Mouse (Mus musculus): ENCODE results near the gene Fam168a. TPM values are rescaled to one million over a fixed set of nuclear protein-coding genes. Genes with fewer than 3 reads are reported as not detected.

Gene Fam168a
- polyA plus RNA-seq, 1 experiment from 2014 or later: 97.8 TPM

- peaks cover 12% of the 10 kb centered on the region; the same call in 1 of the 2 replicates for H3K4me1 ChIP-seq (replicated peaks)
- H3K4me2 ChIP-seq: no peak overlapping the region
- peak overlapping the region; percentile 52; the same call in 1 of the 2 replicates for H3K27ac ChIP-seq (replicated peaks)
- peak; percentile 32; the same call in 1 of the 2 replicates for ATAC-seq (ENCODE audit: low read depth)
- 0 out of 2 replicates have a peak, but pooled peaks cover 2% of the 10 kb centered on the region for H3K36me3 ChIP-seq
- 69% methylated on average over 7 of the region's 7 CpGs for WGBS
- no peak overlapping the region for H3K9ac ChIP-seq
- no peaks in the 10 kb centered on the region for H3K27me3 ChIP-seq
- no peak overlapping the region for H3K4me3 ChIP-seq
- 0 out of 2 replicates have a peak, but pooled peaks cover 8% of the 10 kb centered on the region for H3K9me3 ChIP-seq
Observed at GRCm38 (mm10) chr7:100758718-100759117, 52.3 kb downstream of the Fam168a start.

- Histone ChIP-seq H3K36me3 (0 out of 2 replicates have a peak, but pooled peaks cover 2% of the 10 kb centered on the region), H3K4me2 (no peak overlapping the region), H3K9me3 (no peaks in the 10 kb centered on the region), H3K4me1 (replicated peaks) (peaks cover 20% of the 10 kb centered on the region; the same call in 1 of the 2 replicates), H3K27me3 (no peaks in the 10 kb centered on the region), H3K9ac (no peak overlapping the region), H3K27ac (replicated peaks) (no peak overlapping the region), H3K4me3 (no peak overlapping the region)
- no peak for ATAC-seq (ENCODE audit: low read depth)
Observed at GRCm38 (mm10) chr7:100762726-100763125, 56.3 kb downstream of the Fam168a start.

- Histone ChIP-seq H3K4me1 (replicated peaks) (0 out of 2 replicates have a peak, but pooled peaks cover 12% of the 10 kb centered on the region), H3K27me3 (no peaks in the 10 kb centered on the region), H3K27ac (replicated peaks) (no peak overlapping the region), H3K36me3 (peaks cover 4% of the 10 kb centered on the region; the same call in 1 of the 2 replicates), H3K9ac (no peak overlapping the region), H3K9me3 (no peaks in the 10 kb centered on the region), H3K4me3 (no peak overlapping the region), H3K4me2 (no peak overlapping the region)
- 38% methylated on average over 3 of the region's 3 CpGs for WGBS
- no peak for ATAC-seq (ENCODE audit: low read depth)
Observed at GRCm38 (mm10) chr7:100767568-100767967, 61.1 kb downstream of the Fam168a start.

DNA sequence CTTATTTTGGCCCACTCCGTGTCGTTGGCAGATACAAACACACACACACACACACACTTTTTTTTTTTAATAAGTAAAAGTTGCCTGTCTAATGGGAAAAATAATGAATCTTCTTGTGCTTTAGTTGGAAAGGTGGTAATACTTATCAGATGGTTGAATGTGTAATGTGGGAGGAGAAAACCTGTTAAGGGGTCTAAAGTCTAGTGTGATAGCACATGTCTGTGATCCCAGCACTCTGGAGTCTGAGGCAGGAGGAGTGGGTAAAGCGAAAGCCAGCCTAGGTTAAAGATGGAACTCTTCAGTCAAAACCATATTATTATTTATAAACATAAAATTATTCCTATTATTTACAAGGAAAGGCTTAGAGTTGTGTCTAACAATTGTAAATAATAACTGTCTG, 61.6 kb downstream of the Fam168a start:
- H3K27me3 ChIP-seq: no peaks in the 10 kb centered on the region
- H3K36me3 ChIP-seq: peaks cover 4% of the 10 kb centered on the region; the same call in 1 of the 2 replicates
- 94% methylated on average over 3 of the region's 3 CpGs for WGBS
- 0 out of 2 replicates have a peak, but pooled peaks cover 8% of the 10 kb centered on the region for H3K4me1 ChIP-seq (replicated peaks)
- no peak overlapping the region for H3K9ac ChIP-seq
- H3K4me2 ChIP-seq: no peak overlapping the region
- no peak overlapping the region for H3K4me3 ChIP-seq
- H3K9me3 ChIP-seq: no peaks in the 10 kb centered on the region
- ATAC-seq (ENCODE audit: low read depth): no peak
- H3K27ac ChIP-seq (replicated peaks): no peak overlapping the region

GRCm38 (mm10) chr7:100769534-100770083, 63.2 kb downstream of the Fam168a start:
- no peaks in the 10 kb centered on the region for H3K9me3 ChIP-seq
- no peak overlapping the region for H3K4me2 ChIP-seq
- H3K4me3 ChIP-seq: no peak overlapping the region
- H3K36me3 ChIP-seq: peaks cover 7% of the 10 kb centered on the region
- no peak overlapping the region for H3K9ac ChIP-seq
- H3K27ac ChIP-seq (replicated peaks): no peak overlapping the region
- 0 out of 2 replicates have a peak, but pooled peaks cover 7% of the 10 kb centered on the region for H3K4me1 ChIP-seq (replicated peaks)
- H3K27me3 ChIP-seq: no peaks in the 10 kb centered on the region
- 90% methylated on average over 7 of the region's 7 CpGs for WGBS
- ATAC-seq (ENCODE audit: low read depth): no peak

DNA sequence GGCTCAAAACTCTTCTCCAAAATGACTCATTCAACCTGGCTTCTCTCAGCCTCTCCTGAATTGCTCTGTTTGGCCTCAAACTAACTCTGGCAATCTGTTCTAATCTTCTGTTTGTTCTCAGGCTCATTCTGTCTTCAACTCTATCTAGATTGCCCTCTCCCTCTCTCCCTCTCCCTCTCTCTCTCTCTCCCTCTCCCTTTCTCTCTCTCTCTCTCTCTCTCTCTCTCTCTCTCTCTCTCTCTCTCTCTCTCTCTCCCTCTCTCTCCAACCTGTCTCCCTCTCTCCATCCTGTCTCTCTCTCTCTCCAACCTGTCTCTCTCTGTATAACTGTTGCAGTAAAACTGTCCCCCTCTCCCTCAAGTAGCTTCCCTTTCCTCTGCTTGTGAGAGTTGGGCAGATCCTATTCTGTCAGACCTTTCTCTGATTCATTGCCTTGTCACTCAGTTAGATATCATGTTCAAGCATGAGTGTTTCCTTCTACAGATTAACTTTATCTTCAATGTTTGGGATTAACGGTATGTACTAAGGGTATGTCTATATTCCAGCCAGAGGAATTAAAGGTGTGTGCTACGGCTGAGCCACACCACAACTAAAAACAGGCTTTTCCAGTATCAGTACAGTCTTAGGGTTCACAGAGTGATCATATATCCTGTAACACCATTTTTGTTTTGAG, 64.4 kb downstream of the Fam168a start:
- Histone ChIP-seq H3K36me3 (peaks cover 7% of the 10 kb centered on the region), H3K27me3 (no peaks in the 10 kb centered on the region), H3K9ac (no peak overlapping the region), H3K27ac (replicated peaks) (no peak overlapping the region), H3K4me2 (no peak overlapping the region), H3K4me3 (no peak overlapping the region), H3K9me3 (no peaks in the 10 kb centered on the region), H3K4me1 (replicated peaks) (0 out of 2 replicates have a peak, but pooled peaks cover 7% of the 10 kb centered on the region)
- 95% methylated on average over 2 of the region's 2 CpGs for WGBS
- ATAC-seq (ENCODE audit: low read depth): no peak

DNA sequence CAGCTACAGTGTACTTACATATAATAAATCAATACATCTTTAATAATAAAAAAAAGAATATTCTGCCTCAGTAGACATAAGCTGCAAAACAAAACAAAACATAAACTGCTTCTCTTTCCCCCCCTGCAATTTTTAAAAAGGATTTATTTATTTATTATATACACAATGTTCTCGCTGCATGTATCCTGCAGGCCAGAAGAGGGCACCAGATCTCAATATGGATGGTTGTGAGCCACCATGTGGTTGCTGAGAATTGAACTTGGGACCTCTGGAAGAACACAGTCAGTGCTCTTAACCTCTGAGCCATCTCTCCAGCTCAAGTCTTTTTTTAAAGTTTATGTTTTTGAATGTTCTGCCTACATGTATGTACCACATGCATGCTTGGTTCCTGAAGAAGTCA, 67.8 kb downstream of the Fam168a start:
- Histone ChIP-seq H3K9me3 (no peaks in the 10 kb centered on the region), H3K4me1 (replicated peaks) (no peaks in the 10 kb centered on the region), H3K4me3 (no peak overlapping the region), H3K36me3 (peaks cover 7% of the 10 kb centered on the region), H3K27ac (replicated peaks) (no peak overlapping the region), H3K27me3 (no peaks in the 10 kb centered on the region), H3K4me2 (no peak overlapping the region), H3K9ac (no peak overlapping the region)
- 97% methylated on average over 1 of the region's 1 CpGs for WGBS
- ATAC-seq (ENCODE audit: low read depth): no peak

- Histone ChIP-seq H3K9ac (no peak overlapping the region), H3K36me3 (peaks cover 7% of the 10 kb centered on the region; the same call in 1 of the 2 replicates), H3K9me3 (no peaks in the 10 kb centered on the region), H3K27ac (replicated peaks) (no peak overlapping the region), H3K27me3 (no peaks in the 10 kb centered on the region), H3K4me1 (replicated peaks) (no peaks in the 10 kb centered on the region), H3K4me2 (no peak overlapping the region), H3K4me3 (no peak overlapping the region)
- 94% methylated on average over 1 of the region's 1 CpGs for WGBS
- no peak for ATAC-seq (ENCODE audit: low read depth)
Observed at GRCm38 (mm10) chr7:100775810-100776209, 69.4 kb downstream of the Fam168a start.

- no peak overlapping the region for H3K9ac ChIP-seq
- H3K4me3 ChIP-seq: no peak overlapping the region
- peaks cover 4% of the 10 kb centered on the region; the same call in 1 of the 2 replicates for H3K36me3 ChIP-seq
- 90% methylated on average over 7 of the region's 7 CpGs for WGBS
- no peak overlapping the region for H3K27ac ChIP-seq (replicated peaks)
- no peaks in the 10 kb centered on the region for H3K27me3 ChIP-seq
- H3K4me2 ChIP-seq: no peak overlapping the region
- H3K4me1 ChIP-seq (replicated peaks): peaks cover 10% of the 10 kb centered on the region
- H3K9me3 ChIP-seq: no peaks in the 10 kb centered on the region
- no peak for ATAC-seq (ENCODE audit: low read depth)
Observed at GRCm38 (mm10) chr7:100780192-100780591, 73.8 kb downstream of the Fam168a start.

DNA sequence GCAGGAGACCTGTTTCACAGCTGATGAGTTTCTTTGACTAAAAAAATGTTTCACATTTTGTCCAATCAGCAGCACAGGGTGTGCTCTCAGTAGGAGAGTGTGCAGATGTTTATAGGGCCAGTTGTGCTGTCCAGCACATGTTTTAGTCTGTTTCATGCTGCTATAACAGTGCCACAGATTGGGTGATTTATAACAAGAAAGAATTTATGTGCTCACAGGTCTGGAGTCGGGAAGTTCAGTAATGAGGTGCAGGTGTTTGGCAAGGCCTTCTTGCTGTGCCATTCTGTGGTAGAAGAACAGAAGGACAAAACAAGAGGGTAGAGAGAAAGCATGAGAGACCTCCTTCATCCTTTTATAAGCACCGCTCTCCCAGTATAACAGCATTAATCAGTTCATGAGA, 78.2 kb downstream of the Fam168a start:
- ATAC-seq (ENCODE audit: low read depth): no peak
- no peak overlapping the region for H3K27ac ChIP-seq (replicated peaks)
- peaks cover 21% of the 10 kb centered on the region for H3K4me1 ChIP-seq (replicated peaks)
- no peak overlapping the region for H3K4me2 ChIP-seq
- H3K27me3 ChIP-seq: no peaks in the 10 kb centered on the region
- 35% methylated on average over 2 of the region's 2 CpGs for WGBS
- no peak overlapping the region for H3K9ac ChIP-seq
- no peak overlapping the region for H3K4me3 ChIP-seq
- H3K9me3 ChIP-seq: no peaks in the 10 kb centered on the region
- peaks cover 4% of the 10 kb centered on the region; the same call in 1 of the 2 replicates for H3K36me3 ChIP-seq

DNA sequence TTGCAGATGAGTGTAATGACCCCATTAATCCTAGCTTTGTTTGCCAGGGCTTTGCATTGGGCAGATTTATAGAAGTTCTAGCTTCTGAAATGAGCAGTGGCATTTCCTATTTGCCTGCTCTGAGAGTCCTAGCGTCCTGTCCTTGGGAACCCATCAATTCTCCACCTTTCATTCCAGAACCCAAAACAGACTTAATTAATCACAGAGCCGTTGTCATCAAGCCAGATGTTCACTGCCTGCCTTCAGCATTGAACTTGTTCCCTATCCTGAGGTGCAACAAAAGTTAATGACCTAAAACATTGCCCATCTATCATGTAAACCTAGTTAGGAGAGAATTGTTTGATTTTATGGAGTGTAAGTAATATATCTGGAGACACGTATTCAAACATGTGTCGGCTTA, 79.0 kb downstream of the Fam168a start:
- no peak overlapping the region for H3K9ac ChIP-seq
- no peaks in the 10 kb centered on the region for H3K36me3 ChIP-seq
- H3K27ac ChIP-seq (replicated peaks): no peak overlapping the region
- H3K4me2 ChIP-seq: no peak overlapping the region
- no peak for ATAC-seq (ENCODE audit: low read depth)
- no peaks in the 10 kb centered on the region for H3K9me3 ChIP-seq
- H3K4me1 ChIP-seq (replicated peaks): peaks cover 29% of the 10 kb centered on the region
- 42% methylated on average over 4 of the region's 4 CpGs for WGBS
- no peak overlapping the region for H3K4me3 ChIP-seq
- H3K27me3 ChIP-seq: no peaks in the 10 kb centered on the region

DNA sequence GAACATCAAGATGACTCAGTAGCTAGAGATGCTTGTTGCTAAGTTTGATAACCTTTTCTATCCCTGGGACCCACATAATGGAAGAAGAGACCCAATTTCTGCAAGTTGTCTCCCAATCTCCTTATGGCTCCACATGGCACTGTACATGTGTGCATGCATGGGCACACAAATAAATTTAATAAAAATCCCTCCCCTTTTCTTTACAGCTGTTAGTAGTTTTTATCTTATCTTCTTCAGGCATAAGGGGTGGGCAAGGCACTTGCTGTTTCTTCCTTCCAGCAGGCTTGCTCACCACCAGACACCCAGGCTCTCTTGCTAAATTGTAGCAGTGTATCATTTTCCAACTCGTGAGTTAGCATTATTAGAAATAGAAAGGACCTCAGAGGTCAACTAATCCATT, 79.6 kb downstream of the Fam168a start:
- H3K27me3 ChIP-seq: no peaks in the 10 kb centered on the region
- H3K27ac ChIP-seq (replicated peaks): no peak overlapping the region
- 66% methylated on average over 1 of the region's 1 CpGs for WGBS
- peaks cover 31% of the 10 kb centered on the region for H3K4me1 ChIP-seq (replicated peaks)
- no peak overlapping the region for H3K4me2 ChIP-seq
- H3K9ac ChIP-seq: no peak overlapping the region
- no peak overlapping the region for H3K4me3 ChIP-seq
- no peak for ATAC-seq (ENCODE audit: low read depth)
- no peaks in the 10 kb centered on the region for H3K36me3 ChIP-seq
- H3K9me3 ChIP-seq: no peaks in the 10 kb centered on the region
